ENCODE assay signal across 21 mouse cellular contexts in genomic region chr1:130373398-130374083, GRCm38 (mm10). TPM values are rescaled to one million over a fixed set of nuclear protein-coding genes. Genes with fewer than 3 reads are reported as not detected.
DNase-seq lines count a peak whose midpoint lies in the region; ATAC-seq and TF ChIP-seq lines count a peak whose summit lies in the region.
"Had no signal": no experiment of that assay in that cellular context is flagged by ENCODE, and none has a peak within 500 bp of the region (broad histone marks: within the 10 kb centered on the region; RNA-seq: fewer than 3 reads in every experiment).

No protein-coding gene starts in this region.

- no peaks in the 10 kb centered on the region for H3K9me3 ChIP-seq in intestine, embryonic 16.5 days (ENCODE audit: control insufficient read depth, low read length)
- no peaks in the 10 kb centered on the region for H3K9me3 ChIP-seq in hindbrain, embryonic 11.5 days (ENCODE audit: control insufficient read depth, low read length)
- H3K9me3 ChIP-seq: lung, embryonic 15.5 days; midbrain, embryonic 10.5 days; neural tube, embryonic 13.5 days had no signal

- no peak overlapping the region for H3K4me2 ChIP-seq in intestine, embryonic 16.5 days (ENCODE audit: low read depth, low read length)
- H3K4me2 ChIP-seq in hindbrain, embryonic 11.5 days (replicated peaks; ENCODE audit: low read depth, low read length) = no peak overlapping the region
- H3K4me2 ChIP-seq: lung, embryonic 15.5 days; neural tube, embryonic 13.5 days had no signal

- H3K9ac ChIP-seq in intestine, embryonic 16.5 days (ENCODE audit: low read depth, low read length) = no peak overlapping the region
- no peak overlapping the region for H3K9ac ChIP-seq in hindbrain, embryonic 11.5 days (ENCODE audit: low read depth, low read length)
- H3K9ac ChIP-seq: lung, embryonic 15.5 days; neural tube, embryonic 13.5 days had no signal

- WGBS in intestine, embryonic 16.5 days = 32% methylated on average over 2 of the region's 2 CpGs
- WGBS in hindbrain, embryonic 11.5 days = 25% methylated on average over 2 of the region's 2 CpGs

- H3K27me3 ChIP-seq in intestine, embryonic 16.5 days (replicated peaks; ENCODE audit: control insufficient read depth, insufficient read depth, low read length) = no peaks in the 10 kb centered on the region
- no peaks in the 10 kb centered on the region for H3K27me3 ChIP-seq in hindbrain, embryonic 11.5 days (ENCODE audit: control insufficient read depth, insufficient read depth, low read length)
- H3K27me3 ChIP-seq: lung, embryonic 15.5 days; neural tube, embryonic 13.5 days had no signal

- TF ChIP-seq CTCF in layer of hippocampus, adult 2 months (conservative IDR thresholded peaks at IDR 0.05) = 0 out of 2 replicates have a peak, but pooled peaks have one; percentile 4

- H3K4me3 ChIP-seq in layer of hippocampus, adult 2 months = no peak overlapping the region
- no peak overlapping the region for H3K4me3 ChIP-seq in intestine, embryonic 16.5 days (ENCODE audit: low read length)
- H3K4me3 ChIP-seq in hindbrain, embryonic 11.5 days (ENCODE audit: low read depth, low read length) = no peak overlapping the region
- H3K4me3 ChIP-seq: lung, embryonic 15.5 days; midbrain, embryonic 10.5 days; neural tube, embryonic 13.5 days had no signal

- H3K27ac ChIP-seq in layer of hippocampus, adult 2 months = no peak overlapping the region
- no peak overlapping the region for H3K27ac ChIP-seq in intestine, embryonic 16.5 days (ENCODE audit: low read length)
- no peak overlapping the region for H3K27ac ChIP-seq in hindbrain, embryonic 11.5 days (ENCODE audit: low read depth, low read length)
- H3K27ac ChIP-seq: lung, embryonic 15.5 days; midbrain, embryonic 10.5 days; neural tube, embryonic 13.5 days had no signal

- no peaks in the 10 kb centered on the region for H3K36me3 ChIP-seq in intestine, embryonic 16.5 days (ENCODE audit: control insufficient read depth, insufficient read depth, low read length)
- no peaks in the 10 kb centered on the region for H3K36me3 ChIP-seq in hindbrain, embryonic 11.5 days (ENCODE audit: control insufficient read depth, insufficient read depth, low read length)
- H3K36me3 ChIP-seq: lung, embryonic 15.5 days; midbrain, embryonic 10.5 days; neural tube, embryonic 13.5 days had no signal

- ATAC-seq in intestine, embryonic 16.5 days = peak; percentile 61
- peak; percentile 49 for ATAC-seq in megakaryocyte progenitor cell, adult 5-6 weeks (replicated peaks; ENCODE audit: poor library complexity)
- ATAC-seq in hindbrain, embryonic 11.5 days (ENCODE audit: low FRiP score) = no peak

- no peak for DNase-seq in layer of hippocampus, adult 2 months (ENCODE audit: low spot score in 2 of 2)
- DNase-seq in layer of hippocampus, adult 11-12 months (ENCODE audit: low spot score) = no peak
- peak; percentile 3 to 6 for DNase-seq in heart, adult 9 months (ENCODE audit: low spot score in 2 of 2)
- no peak for DNase-seq in kidney, adult 18-20 months
- no peak for DNase-seq in right cerebral cortex, adult 18-20 months
- DNase-seq in hindbrain, embryonic 11.5 days (ENCODE audit: low spot score) = no peak
- DNase-seq: adrenal gland, postnatal 25 days; cerebellum, adult 9-11 months; embryo, embryonic 11 days; gastrocnemius, postnatal 14 days; kidney, postnatal 14 days; thymus, adult 2 months had no signal

- H3K4me1 ChIP-seq in intestine, embryonic 16.5 days (ENCODE audit: control insufficient read depth, insufficient read depth, low read length) = no peaks in the 10 kb centered on the region
- no peaks in the 10 kb centered on the region for H3K4me1 ChIP-seq in hindbrain, embryonic 11.5 days (replicated peaks; ENCODE audit: control insufficient read depth, insufficient read depth, low read length)
- H3K4me1 ChIP-seq: lung, embryonic 15.5 days; midbrain, embryonic 10.5 days; neural tube, embryonic 13.5 days had no signal

RNA-seq across cellular contexts. Expression of gene Cd55b, which starts 49.3 kb away (rescaled TPM):
- not detected for total RNA-seq in layer of hippocampus, adult 2 months (2021)
- not detected in 2 replicates for polyA plus RNA-seq in intestine, embryonic 16.5 days (2015; fragmentation: Nextera tagmentation; extraction: Ambion mirVana)
- not detected in 2 replicates for total RNA-seq in megakaryocyte progenitor cell, adult 5-6 weeks (2015)
- not detected in 2 replicates for total RNA-seq in megakaryocyte progenitor cell, adult 5-6 weeks (2017)
- polyA plus RNA-seq in hindbrain, embryonic 11.5 days (2014; fragmentation: Nextera tagmentation; extraction: Ambion mirVana) = not detected in 2 replicates
- total RNA-seq: adrenal gland, postnatal 25 days; heart, postnatal 14 days; left cerebral cortex, postnatal 36 days; monocyte, adult 5-6 weeks had no signal
- polyA plus RNA-seq: frontal cortex, adult 2 months; midbrain, embryonic 10.5 days; neural tube, embryonic 13.5 days; thymus, adult 2 months had no signal

Comparison
In these comparisons a context has a peak if more than half of its experiments do, and no peak if none do; other contexts are left out.
1. DNase-seq: peak in heart, adult 9 months (2 of 2); none in layer of hippocampus, adult 2 months (0 of 2), layer of hippocampus, adult 11-12 months (single experiment), kidney, adult 18-20 months (single experiment), right cerebral cortex, adult 18-20 months (single experiment) and hindbrain, embryonic 11.5 days (single experiment).